Mouse (Mus musculus) CH12.LX (cell line): ENCODE data around the gene Zbtb20.

Source experiments
- CTCF ChIP-seq, 2 experiments: IDR thresholded peaks in 1 of 2; conservative IDR thresholded peaks in 1 of 2; 2 replicates each; pipeline ENCODE4 v1.5.1; 2011 to 2012; ENCODE audit warnings: low read depth in 2 of 2, low read length in 2 of 2, improper control_type of control experiment in 1 of 2, inconsistent platforms in 1 of 2, mild to moderate bottlenecking in 1 of 2, moderate library complexity in 1 of 2
- ETS1 ChIP-seq: conservative IDR thresholded peaks from 2 replicates; pipeline ENCODE4 v1.6.1; 2012; ENCODE audit warnings: low read depth, mild to moderate bottlenecking, inconsistent platforms, low read length, improper control_type of control experiment, moderate library complexity
- KAT2A ChIP-seq: IDR thresholded peaks from 2 replicates; pipeline ENCODE4 v1.6.1; 2012; ENCODE audit warnings: low read length, improper control_type of control experiment, inconsistent platforms; ENCODE audit not compliant: insufficient replicate concordance
- MAFK ChIP-seq: IDR thresholded peaks from 2 replicates; pipeline ENCODE4 v1.6.1; 2011; ENCODE audit warnings: low read length, improper control_type of control experiment; ENCODE audit not compliant: insufficient replicate concordance
- PAX5 ChIP-seq: IDR thresholded peaks from 2 replicates; pipeline ENCODE4 v1.6.1; 2012; ENCODE audit warnings: low read length, inconsistent platforms, mixed read lengths
- POLR2A ChIP-seq: IDR thresholded peaks from 2 replicates; pipeline ENCODE4 v1.6.1; 2011; ENCODE audit warnings: low read depth, mild to moderate bottlenecking, improper control_type of control experiment, low read length
- UBTF ChIP-seq: IDR thresholded peaks from 2 replicates; pipeline ENCODE4 v1.6.1; 2012; ENCODE audit warnings: low read depth, mild to moderate bottlenecking, inconsistent platforms, low read length, improper control_type of control experiment, moderate library complexity
- USF2 ChIP-seq: conservative IDR thresholded peaks from 2 replicates; pipeline ENCODE4 v1.6.1; 2011; ENCODE audit warnings: low read depth, low read length, improper control_type of control experiment
- ZC3H11A ChIP-seq: IDR thresholded peaks from 2 replicates; pipeline ENCODE4 v1.6.1; 2012; ENCODE audit warnings: low read depth, mild to moderate bottlenecking, inconsistent platforms, low read length, improper control_type of control experiment

DNA sequence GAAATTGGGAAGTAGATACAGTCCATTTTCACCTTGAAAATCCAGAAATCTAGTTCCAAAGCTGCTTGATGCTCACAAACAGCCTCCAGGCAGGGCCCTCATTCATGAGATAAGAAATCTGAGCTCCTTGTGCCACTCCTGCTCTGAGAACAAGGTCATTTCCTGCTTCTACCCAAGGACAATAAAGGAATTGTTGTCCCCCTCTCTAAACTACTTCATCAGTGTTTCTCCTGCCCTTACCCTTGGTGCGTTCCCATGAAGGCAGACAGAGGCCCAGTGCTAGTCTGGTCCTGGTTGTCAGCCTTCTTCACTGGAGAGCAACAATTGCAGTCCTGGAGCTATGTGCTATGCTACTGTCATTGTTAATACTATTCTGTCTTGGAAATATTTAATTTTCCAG is 238.3 kb downstream of the Zbtb20 start:
- TF ChIP-seq CTCF (conservative IDR thresholded peaks at IDR 0.05 in 1 of 2, IDR thresholded peaks at IDR 0.05 in 1 of 2; ENCODE audit: low read depth in 2 of 2, low read length in 2 of 2): no peak
- no peak for TF ChIP-seq KAT2A
- no peak for TF ChIP-seq USF2
- no peak for TF ChIP-seq ZC3H11A
- TF ChIP-seq POLR2A: no peak
- TF ChIP-seq UBTF: no peak
- TF ChIP-seq ETS1: no peak
- no peak for TF ChIP-seq MAFK
- TF ChIP-seq PAX5: no peak
